Mouse (Mus musculus) kidney, adult 11 months (tissue): ENCODE results near the gene Ppp3r1.
"Not testable (repeated sequence)": the region's sequence is repeated elsewhere in the genome, so short reads cannot be mapped to it uniquely, and the experiment has no call there.

Source experiments
- DNase-seq: peaks from one replicate; pipeline ENCODE4 v3.0.0; 2022

Ppp3r1 gene

DNA sequence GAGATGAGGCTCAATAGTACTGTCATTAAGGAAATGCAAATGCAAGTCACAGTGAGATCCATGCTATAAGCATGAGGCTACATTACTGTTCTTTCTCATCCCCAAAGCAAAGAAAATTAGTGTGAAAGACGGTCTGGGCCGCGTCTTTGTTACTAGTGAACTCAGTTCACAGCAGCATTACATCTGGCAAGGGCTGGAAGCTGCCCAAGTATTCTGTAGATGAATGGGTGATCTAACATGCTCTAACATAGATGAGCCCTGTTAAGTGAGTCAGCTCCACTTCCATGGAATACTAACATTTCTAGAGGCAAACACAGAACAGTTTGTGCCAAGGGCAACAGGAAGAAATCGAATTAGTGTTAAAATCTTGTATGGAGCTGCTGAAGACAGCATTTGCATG, 41.9 kb downstream of the Ppp3r1 start:
- DNase-seq = no peak

DNA sequence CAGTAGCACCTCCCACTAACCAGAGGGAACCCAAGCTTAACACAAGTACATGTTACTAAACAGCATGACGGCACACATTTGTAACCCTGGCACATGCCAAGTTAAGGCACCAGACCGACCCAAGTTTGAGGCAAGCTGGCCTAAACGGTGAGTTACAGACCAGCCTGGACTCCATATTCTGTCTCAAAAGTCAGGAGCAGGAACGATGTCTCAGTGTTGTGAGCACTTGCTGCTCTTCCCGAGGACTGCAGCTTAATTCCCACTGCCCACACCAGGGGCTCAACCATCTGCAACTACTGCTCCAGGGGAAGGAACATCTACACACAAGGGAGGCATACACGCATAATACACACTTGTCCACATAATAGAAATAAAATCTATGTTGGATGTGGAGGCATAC, 43.4 kb downstream of the Ppp3r1 start:
- no peak for DNase-seq

DNA sequence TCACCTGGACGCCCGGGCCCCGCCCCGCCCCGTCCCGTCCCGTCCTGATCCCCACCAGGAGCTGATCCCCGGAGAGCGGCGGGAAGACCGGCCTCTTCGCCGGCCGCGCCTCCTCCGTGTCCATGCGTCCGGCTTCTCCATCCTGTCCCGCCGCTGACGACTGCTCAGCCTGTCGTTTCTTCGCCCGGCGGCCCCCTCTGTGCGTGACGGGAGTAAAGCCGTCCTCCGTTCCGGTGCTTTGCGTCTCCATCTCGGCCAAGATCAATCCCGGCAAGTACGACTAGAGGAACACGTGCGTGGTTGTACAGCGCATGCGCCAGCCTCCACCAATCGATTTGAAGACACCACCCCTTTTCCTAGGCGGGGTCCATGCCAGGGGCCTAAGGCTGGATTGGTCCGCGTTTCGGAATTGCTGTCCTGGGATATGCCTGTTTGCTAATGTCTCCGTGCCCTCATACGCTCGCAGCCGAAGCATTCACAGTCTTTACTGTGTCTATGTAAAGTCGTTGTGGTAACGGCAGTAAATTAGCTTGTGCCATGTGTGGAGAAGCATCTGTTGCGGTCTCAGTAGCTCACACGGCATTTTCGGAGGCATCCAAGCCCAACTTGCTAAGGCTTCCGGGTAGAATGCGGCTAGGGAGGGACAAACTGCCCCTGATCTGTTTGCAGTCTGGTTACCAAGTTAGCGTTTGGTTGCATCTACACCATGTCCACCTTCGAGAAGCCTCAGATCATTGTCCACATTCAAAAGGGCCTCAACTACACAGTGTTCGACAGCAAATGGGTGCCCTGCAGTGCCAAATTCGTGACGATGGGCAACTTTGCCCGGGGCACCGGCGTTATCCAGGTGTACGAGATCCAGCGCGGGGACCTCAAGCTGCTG, 52.4 kb downstream of the Ppp3r1 start, which contains the start of gene Pno1:
Gene Pno1, minus strand, starts transcription at position 311 of the 883 bp plus-strand sequence.
- DNase-seq = peak; percentile 98

GRCm38 (mm10) chr11:17212141-17212495, 53.1 kb downstream of the Ppp3r1 start:
- no peak for DNase-seq

GRCm38 (mm10) chr11:17212903-17213509, 53.9 kb downstream of the Ppp3r1 start:
- no peak for DNase-seq

DNA sequence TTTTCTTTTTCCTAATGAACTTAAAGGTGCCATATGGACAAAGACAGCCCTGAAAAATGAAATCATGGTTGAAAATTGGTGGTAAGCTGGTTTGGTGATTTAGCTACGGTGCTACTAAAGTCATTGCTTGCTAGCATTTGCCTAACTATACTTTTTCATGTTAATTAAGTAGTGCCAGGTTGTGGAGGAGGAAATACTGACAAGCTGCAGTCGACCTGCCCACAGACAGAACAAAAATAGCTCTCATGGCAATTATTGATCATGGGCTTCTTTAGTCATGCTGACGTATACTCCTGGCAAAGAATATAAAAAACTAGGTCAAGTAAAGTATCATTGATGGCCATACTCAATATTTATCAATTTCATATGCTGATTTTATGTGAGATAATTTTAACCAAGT, 56.4 kb downstream of the Ppp3r1 start:
- no peak for DNase-seq

DNA sequence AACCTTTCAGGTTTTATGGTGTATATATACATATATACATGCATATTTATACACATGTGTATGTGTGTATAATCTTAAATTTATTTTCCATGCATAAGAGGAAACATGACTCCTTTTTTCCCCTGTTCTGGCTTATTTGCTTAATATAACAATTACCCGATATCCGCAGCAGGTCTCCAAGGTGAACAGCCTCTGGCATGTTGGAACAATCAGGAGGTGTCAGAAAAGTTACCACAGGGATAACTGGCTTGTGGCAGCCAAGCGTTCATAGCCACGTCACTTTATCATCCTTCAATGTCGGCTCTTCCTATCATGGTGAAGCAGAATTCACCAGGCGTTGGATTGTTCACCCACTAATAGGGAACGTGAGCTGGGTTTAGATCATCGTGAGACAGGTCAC, 62.1 kb downstream of the Ppp3r1 start:
- no peak for DNase-seq

DNA sequence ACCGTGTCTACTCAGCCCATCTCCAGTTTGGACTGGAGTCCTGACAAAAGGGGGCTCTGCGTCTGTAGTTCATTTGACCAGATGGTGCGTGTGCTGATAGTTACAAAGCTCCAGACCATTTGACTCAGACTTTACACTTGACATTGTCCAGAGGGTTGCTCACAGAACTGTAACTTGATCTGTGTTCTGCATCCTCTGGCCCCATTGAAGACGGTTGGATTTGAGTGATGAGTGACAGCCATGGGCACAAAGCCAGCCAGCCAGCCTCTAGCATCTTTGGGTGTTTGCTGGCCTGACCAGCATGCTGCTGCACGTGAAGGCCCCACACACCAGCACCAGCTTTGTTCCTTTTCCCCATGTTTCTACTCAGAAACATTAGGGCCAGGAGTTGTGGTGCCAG, 73.7 kb downstream of the Ppp3r1 start:
- no peak for DNase-seq

GRCm38 (mm10) chr11:17236449-17237037, 77.5 kb downstream of the Ppp3r1 start:
- DNase-seq = no peak

- not testable (repeated sequence) for DNase-seq
Observed at GRCm38 (mm10) chr11:17238598-17238997, 79.5 kb downstream of the Ppp3r1 start.

DNA sequence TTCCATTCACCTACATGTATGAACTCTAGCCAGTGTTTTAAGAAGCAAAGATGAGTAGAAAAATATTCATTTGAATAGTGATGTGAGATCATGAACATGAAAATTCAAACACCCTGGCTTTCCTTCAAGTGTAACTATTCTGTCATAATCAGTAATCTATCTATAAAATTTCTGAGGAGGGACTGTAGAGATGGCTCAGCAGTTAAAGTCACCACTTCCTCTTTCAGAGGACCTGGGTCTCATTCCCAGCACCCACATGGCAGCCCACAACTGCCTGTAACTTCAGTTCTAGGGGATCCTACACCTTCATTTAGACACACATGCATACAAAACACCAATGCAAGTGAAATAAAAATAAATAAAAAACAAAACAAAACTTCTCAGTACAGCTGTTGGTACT, 89.7 kb downstream of the Ppp3r1 start:
- DNase-seq = no peak
